Mouse (Mus musculus): ENCODE results near the gene Ocel1. TPM values are rescaled to one million over a fixed set of nuclear protein-coding genes. Genes with fewer than 3 reads are reported as not detected.

Gene Ocel1
- polyA plus RNA-seq, 1 experiment from 2014 or later: 4.6 TPM

GRCm38 (mm10) chr8:71368366-71368765 lies 2.7 kb upstream of the Ocel1 start:
- Histone ChIP-seq H3K27ac (replicated peaks) (0 out of 2 replicates have a peak overlapping the region, but pooled peaks have one; percentile 93), H3K4me3 (replicated peaks) (no peak overlapping the region; the same call in 1 of the 2 replicates), H3K36me3 (replicated peaks) (peaks cover 21% of the 10 kb centered on the region), H3K9ac (no peak overlapping the region), H3K4me2 (peak overlapping the region; percentile 89), H3K4me1 (replicated peaks) (peaks cover 55% of the 10 kb centered on the region), H3K27me3 (no peaks in the 10 kb centered on the region), H3K9me3 (replicated peaks) (no peaks in the 10 kb centered on the region)
- ATAC-seq (ENCODE audit: insufficient read depth): no peak

DNA sequence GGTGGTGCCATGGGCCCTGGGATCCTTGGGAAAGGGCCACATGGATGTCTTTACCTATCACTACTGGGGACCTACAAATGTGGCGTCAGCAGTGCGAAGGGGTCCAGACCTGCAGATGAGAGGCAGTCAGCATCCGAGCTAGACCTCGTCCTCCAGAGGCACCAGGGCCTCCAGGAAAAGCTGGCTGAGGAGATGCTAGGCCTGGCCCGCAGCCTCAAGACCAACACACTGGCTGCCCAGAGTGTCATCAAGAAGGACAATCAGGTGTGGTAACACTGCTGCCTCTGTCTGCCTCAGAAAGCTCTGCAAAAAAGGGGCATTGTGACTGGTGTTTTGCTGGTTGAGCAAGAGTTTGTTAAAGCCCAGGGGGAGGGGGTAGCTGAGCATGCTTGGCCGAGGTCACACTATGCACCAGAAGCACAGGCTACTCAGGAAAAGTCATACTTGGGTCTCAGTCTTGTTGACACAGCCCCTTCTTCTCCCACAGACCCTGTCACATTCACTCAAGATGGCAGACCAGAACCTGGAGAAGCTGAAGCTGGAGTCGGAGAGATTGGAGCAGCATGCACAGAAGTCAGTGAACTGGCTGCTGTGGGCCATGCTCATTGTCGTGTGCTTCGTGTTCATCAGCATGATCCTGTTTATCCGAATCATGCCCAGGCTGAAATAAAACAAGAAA lies 1.9 kb upstream of the Ocel1 start:
- no peak overlapping the region for H3K4me3 ChIP-seq (replicated peaks)
- peak overlapping the region; percentile 89; the same call in 1 of the 2 replicates for H3K4me2 ChIP-seq
- H3K4me1 ChIP-seq (replicated peaks): peaks cover 55% of the 10 kb centered on the region
- H3K27me3 ChIP-seq: no peaks in the 10 kb centered on the region
- no peak overlapping the region for H3K9ac ChIP-seq
- no peak for ATAC-seq (ENCODE audit: insufficient read depth)
- no peaks in the 10 kb centered on the region for H3K9me3 ChIP-seq (replicated peaks)
- 84% methylated on average over 10 of the region's 10 CpGs for WGBS (ENCODE audit: insufficient replicate concordance)
- H3K36me3 ChIP-seq (replicated peaks): peaks cover 29% of the 10 kb centered on the region
- H3K27ac ChIP-seq (replicated peaks): no peak overlapping the region

GRCm38 (mm10) chr8:71370711-71371235 lies 325 bp upstream of the Ocel1 start:
- Histone ChIP-seq H3K9me3 (replicated peaks) (no peaks in the 10 kb centered on the region), H3K27me3 (peaks cover 2% of the 10 kb centered on the region), H3K4me1 (replicated peaks) (peaks cover 69% of the 10 kb centered on the region), H3K4me3 (replicated peaks) (peak overlapping the region; percentile 90), H3K4me2 (peak overlapping the region; percentile 72), H3K36me3 (replicated peaks) (peaks cover 39% of the 10 kb centered on the region), H3K27ac (replicated peaks) (peak overlapping the region; percentile 92), H3K9ac (peak overlapping the region; percentile 40; the same call in 1 of the 2 replicates)
- 10% methylated on average over 5 of the region's 5 CpGs for WGBS (ENCODE audit: insufficient replicate concordance)
- ATAC-seq (ENCODE audit: insufficient read depth): no peak

- Histone ChIP-seq H3K27ac (replicated peaks) (no peak overlapping the region), H3K27me3 (peaks cover 18% of the 10 kb centered on the region), H3K9me3 (replicated peaks) (no peaks in the 10 kb centered on the region), H3K4me2 (no peak overlapping the region), H3K9ac (no peak overlapping the region), H3K4me3 (replicated peaks) (no peak overlapping the region), H3K36me3 (replicated peaks) (peaks cover 41% of the 10 kb centered on the region), H3K4me1 (replicated peaks) (peaks cover 75% of the 10 kb centered on the region)
- WGBS (ENCODE audit: insufficient replicate concordance): 85% methylated on average over 12 of the region's 12 CpGs
- ATAC-seq (ENCODE audit: insufficient read depth): no peak
Measured at GRCm38 (mm10) chr8:71372427-71372826, 1.3 kb downstream of the Ocel1 start.

DNA sequence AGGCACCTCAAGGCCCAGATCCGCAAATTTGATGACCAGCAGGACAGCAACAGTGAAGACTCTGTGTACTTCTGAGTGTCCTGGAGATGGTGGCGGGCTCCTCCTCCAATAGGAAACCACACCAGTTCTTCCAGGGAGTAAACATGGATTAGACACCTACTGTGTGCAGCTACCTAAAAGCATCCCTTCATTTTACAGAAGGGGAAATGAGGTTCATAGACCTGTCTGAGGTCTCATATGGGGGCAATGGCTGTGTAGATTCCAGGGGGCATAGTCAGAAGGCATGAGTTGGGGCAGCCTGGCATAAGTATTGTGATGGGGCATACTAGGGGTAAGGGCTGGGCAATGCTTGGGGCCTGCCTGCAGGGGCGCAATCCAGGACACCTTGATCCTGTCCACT lies 1.9 kb downstream of the Ocel1 start:
- Histone ChIP-seq H3K4me2 (no peak overlapping the region), H3K27ac (replicated peaks) (no peak overlapping the region), H3K36me3 (replicated peaks) (peaks cover 47% of the 10 kb centered on the region), H3K27me3 (peaks cover 24% of the 10 kb centered on the region), H3K4me1 (replicated peaks) (peaks cover 75% of the 10 kb centered on the region), H3K4me3 (replicated peaks) (no peak overlapping the region), H3K9ac (no peak overlapping the region), H3K9me3 (replicated peaks) (no peaks in the 10 kb centered on the region)
- 82% methylated on average over 3 of the region's 3 CpGs for WGBS (ENCODE audit: insufficient replicate concordance)
- ATAC-seq (ENCODE audit: insufficient read depth): no peak

DNA sequence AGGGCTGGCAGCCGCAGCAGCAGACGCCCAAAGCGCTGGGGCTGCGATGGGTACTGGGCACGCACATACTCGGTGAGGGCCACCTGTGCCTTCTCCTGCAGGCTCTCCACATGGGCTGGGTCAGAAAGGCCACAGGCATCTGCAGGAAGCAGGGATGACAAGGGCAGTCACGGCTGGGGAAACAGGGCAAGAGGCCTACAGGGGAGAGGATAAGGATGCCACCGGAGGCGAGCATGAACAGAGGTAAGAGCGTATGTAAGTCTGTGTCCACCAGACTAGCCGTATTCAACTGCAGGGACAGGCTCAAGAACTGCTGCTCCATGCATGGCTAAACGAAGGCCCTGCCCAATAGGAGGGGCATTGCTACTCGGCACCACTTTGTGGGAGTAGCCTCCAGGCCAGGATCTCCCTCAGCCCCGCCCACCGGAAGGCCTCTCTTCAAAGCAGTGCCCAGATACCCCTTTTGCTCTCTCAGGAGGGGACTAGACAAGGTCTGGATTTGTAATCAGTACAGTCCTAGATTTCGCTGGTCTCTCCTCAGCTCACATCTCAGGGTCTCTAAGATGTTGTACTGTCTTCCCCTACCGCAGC lies 3.6 kb downstream of the Ocel1 start:
- ATAC-seq (ENCODE audit: insufficient read depth): no peak
- Histone ChIP-seq H3K9me3 (replicated peaks) (no peaks in the 10 kb centered on the region), H3K27ac (replicated peaks) (no peak overlapping the region), H3K36me3 (replicated peaks) (peaks cover 36% of the 10 kb centered on the region), H3K9ac (no peak overlapping the region), H3K4me1 (replicated peaks) (peaks cover 61% of the 10 kb centered on the region), H3K4me3 (replicated peaks) (no peak overlapping the region), H3K4me2 (no peak overlapping the region), H3K27me3 (peaks cover 41% of the 10 kb centered on the region)
- WGBS (ENCODE audit: insufficient replicate concordance): 64% methylated on average over 17 of the region's 17 CpGs

- H3K27ac ChIP-seq (replicated peaks): no peak overlapping the region
- peaks cover 52% of the 10 kb centered on the region for H3K27me3 ChIP-seq
- peak overlapping the region; percentile 41 for H3K4me3 ChIP-seq (replicated peaks)
- peaks cover 51% of the 10 kb centered on the region for H3K4me1 ChIP-seq (replicated peaks)
- no peak for ATAC-seq (ENCODE audit: insufficient read depth)
- peaks cover 33% of the 10 kb centered on the region for H3K36me3 ChIP-seq (replicated peaks)
- H3K4me2 ChIP-seq: peak overlapping the region; percentile 76
- H3K9me3 ChIP-seq (replicated peaks): no peaks in the 10 kb centered on the region
- WGBS (ENCODE audit: insufficient replicate concordance): 14% methylated on average over 74 of the region's 74 CpGs
- no peak overlapping the region for H3K9ac ChIP-seq
Measured at GRCm38 (mm10) chr8:71375581-71376422, 4.7 kb downstream of the Ocel1 start.

DNA sequence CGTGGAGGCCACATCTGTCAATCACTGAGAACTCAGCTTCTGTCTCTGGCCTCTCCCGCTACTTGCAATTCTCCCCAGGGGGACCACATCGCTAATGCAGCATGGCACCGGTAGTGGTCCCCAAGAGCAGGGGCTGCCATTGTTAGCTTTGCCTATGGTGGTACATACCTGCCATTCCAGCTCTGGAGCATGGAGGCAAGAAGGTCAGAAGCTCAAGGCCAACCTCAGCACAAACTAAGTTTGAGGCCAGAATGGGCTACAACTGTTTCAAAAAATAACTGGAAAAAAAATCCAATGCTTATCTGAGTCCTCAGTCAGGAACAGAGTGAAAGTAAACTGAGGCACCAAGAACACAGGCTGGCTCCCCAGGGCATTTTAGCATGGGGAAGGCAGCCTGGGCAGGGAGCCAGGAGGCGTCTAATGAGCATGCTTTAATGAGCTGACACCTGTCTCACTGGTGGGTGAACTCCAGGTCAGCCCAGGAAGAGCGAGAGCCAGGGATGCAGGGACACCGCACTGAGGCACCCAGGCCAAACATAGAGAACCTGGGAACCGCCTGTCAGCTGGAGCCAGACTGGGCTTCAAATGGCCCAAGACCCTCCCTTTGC lies 5.4 kb downstream of the Ocel1 start:
- no peak overlapping the region for H3K27ac ChIP-seq (replicated peaks)
- H3K27me3 ChIP-seq: peaks cover 59% of the 10 kb centered on the region
- H3K9me3 ChIP-seq (replicated peaks): no peaks in the 10 kb centered on the region
- H3K4me1 ChIP-seq (replicated peaks): peaks cover 56% of the 10 kb centered on the region
- H3K4me3 ChIP-seq (replicated peaks): no peak overlapping the region
- no peak overlapping the region for H3K9ac ChIP-seq
- peak overlapping the region; percentile 76 for H3K4me2 ChIP-seq
- WGBS (ENCODE audit: insufficient replicate concordance): 55% methylated on average over 8 of the region's 8 CpGs
- ATAC-seq (ENCODE audit: insufficient read depth): no peak
- H3K36me3 ChIP-seq (replicated peaks): peaks cover 33% of the 10 kb centered on the region

DNA sequence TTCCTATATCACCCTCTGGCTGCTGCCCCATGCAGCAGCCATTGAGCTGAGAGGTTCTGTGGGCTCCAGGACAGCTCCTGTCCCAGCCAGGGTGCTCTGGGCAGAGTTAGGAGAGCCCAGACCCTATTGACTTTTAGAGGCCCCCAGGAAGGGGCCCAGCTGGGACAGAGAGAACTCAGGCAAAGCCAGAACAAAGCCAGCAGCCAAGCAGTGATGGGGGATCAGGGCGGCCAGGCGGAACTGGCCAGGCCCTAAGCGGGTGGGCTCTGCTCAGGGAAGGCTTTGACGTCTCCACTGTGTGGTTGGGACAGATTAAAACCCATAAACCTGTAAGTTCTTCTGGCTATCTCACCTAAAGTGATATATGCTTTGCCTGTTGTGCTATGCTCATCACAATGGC lies 7.9 kb downstream of the Ocel1 start:
- whole genome bisulfite sequencing (ENCODE audit: insufficient replicate concordance): 55% methylated on average over 4 of the region's 4 CpGs
- Histone ChIP-seq H3K4me3 (replicated peaks) (peak overlapping the region; percentile 64), H3K9ac (no peak overlapping the region), H3K27me3 (peaks cover 82% of the 10 kb centered on the region), H3K36me3 (replicated peaks) (peaks cover 23% of the 10 kb centered on the region), H3K4me1 (replicated peaks) (peaks cover 59% of the 10 kb centered on the region), H3K27ac (replicated peaks) (0 out of 2 replicates have a peak overlapping the region, but pooled peaks have one; percentile 2), H3K4me2 (peak overlapping the region; percentile 79), H3K9me3 (replicated peaks) (no peaks in the 10 kb centered on the region)
- no peak for ATAC-seq (ENCODE audit: insufficient read depth)

DNA sequence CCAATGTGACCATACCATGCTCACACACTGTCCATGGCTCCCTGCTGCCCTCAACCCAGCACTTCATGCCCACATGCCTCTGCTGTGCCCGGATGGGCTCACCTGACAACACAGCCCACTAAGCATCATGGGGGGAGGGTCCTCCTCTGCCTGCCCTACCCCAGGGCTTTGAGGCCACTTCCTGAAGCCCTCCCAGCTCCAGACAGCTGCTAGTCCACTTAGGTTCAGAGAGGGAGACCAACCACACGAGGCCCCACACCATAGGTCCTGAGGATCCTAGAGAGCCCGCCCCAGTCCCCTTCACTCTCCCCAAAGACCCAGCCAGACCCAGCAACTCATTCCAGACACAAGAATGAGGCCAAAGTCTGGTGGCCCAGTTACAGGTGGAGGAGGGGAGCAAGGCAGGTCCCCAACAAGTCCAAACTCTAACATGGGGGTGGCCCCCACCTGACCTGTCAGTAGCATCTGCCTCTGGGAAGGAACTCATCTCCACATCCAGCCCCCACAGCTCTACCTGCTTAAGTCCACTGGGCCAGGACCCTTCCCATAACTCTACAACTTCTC lies 8.5 kb downstream of the Ocel1 start:
- no peaks in the 10 kb centered on the region for H3K9me3 ChIP-seq (replicated peaks)
- peak overlapping the region; percentile 79 for H3K4me2 ChIP-seq
- H3K4me1 ChIP-seq (replicated peaks): peaks cover 57% of the 10 kb centered on the region
- H3K36me3 ChIP-seq (replicated peaks): peaks cover 17% of the 10 kb centered on the region
- peaks cover 82% of the 10 kb centered on the region for H3K27me3 ChIP-seq
- peak overlapping the region; percentile 64 for H3K4me3 ChIP-seq (replicated peaks)
- peak overlapping the region; percentile 24; the same call in 1 of the 2 replicates for H3K27ac ChIP-seq (replicated peaks)
- 48% methylated on average over 3 of the region's 3 CpGs for WGBS (ENCODE audit: insufficient replicate concordance)
- 0 out of 2 replicates have a peak overlapping the region, but pooled peaks have one; percentile 17 for H3K9ac ChIP-seq
- no peak for ATAC-seq (ENCODE audit: insufficient read depth)

Measured in liver, embryonic 15.5 days (tissue).